Mouse (Mus musculus): ENCODE measurements around the gene Hadha.

- peak; percentile 45 for TF ChIP-seq CTCF (IDR thresholded peaks at IDR 0.05; ENCODE audit: low read depth)
- TF ChIP-seq EP300 (IDR thresholded peaks at IDR 0.05; ENCODE audit: low read depth) = no peak
Observed at GRCm38 (mm10) chr5:30192452-30192851, 37.5 kb upstream of the Hadha start.
